Mouse (Mus musculus) testis, adult 2 months (tissue): ENCODE results near the gene Dcaf15. TPM values are rescaled to one million over a fixed set of nuclear protein-coding genes. Genes with fewer than 3 reads are reported as not detected.
A peak's percentile ranks its signal among the peaks of the same experiment; 100 is the strongest.

Experiments used
- H3K27ac ChIP-seq: fragments of 200-500 bp; 2 replicates; pipeline ENCODE4 v1.5.1; 2012; ENCODE audit warnings: low read depth, low read length; ENCODE audit not compliant: control insufficient read depth, insufficient read depth
- H3K27me3 ChIP-seq: fragments of 200-500 bp; 2 replicates; pipeline ENCODE4 v1.6.1; 2012; ENCODE audit warnings: mild to moderate bottlenecking, low read length, moderate library complexity; ENCODE audit not compliant: control insufficient read depth, insufficient read depth
- H3K36me3 ChIP-seq: fragments of 200-500 bp; 2 replicates; pipeline ENCODE4 v1.6.1; 2012; ENCODE audit warnings: mild to moderate bottlenecking, low read length; ENCODE audit not compliant: control insufficient read depth, insufficient read depth
- H3K4me1 ChIP-seq: fragments of 200-500 bp; 2 replicates; pipeline ENCODE4 v1.6.1; 2012; ENCODE audit warnings: low read length; ENCODE audit not compliant: control insufficient read depth, insufficient read depth
- H3K4me3 ChIP-seq: fragments of 200-500 bp; 2 replicates; pipeline ENCODE4 v1.5.1; 2012; ENCODE audit warnings: low read depth, mild to moderate bottlenecking, low read length, moderate library complexity, mixed read lengths; ENCODE audit not compliant: control insufficient read depth
- CTCF ChIP-seq: fragments of 200-500 bp; IDR thresholded peaks from 2 replicates; pipeline ENCODE4 v1.5.1; 2012; ENCODE audit warnings: low read depth, mild to moderate bottlenecking, inconsistent platforms, low read length, moderate library complexity; ENCODE audit not compliant: control insufficient read depth, insufficient read depth, insufficient replicate concordance
- POLR2A ChIP-seq: fragments of 200-500 bp; IDR thresholded peaks from 2 replicates; pipeline ENCODE4 v1.6.1; 2012; ENCODE audit warnings: low read depth, mild to moderate bottlenecking, inconsistent platforms, low read length, moderate library complexity; ENCODE audit not compliant: control insufficient read depth
- polyA plus RNA-seq: library from polyadenylated mRNA; depleted of rRNA; stranded (reverse); fragments of >200 nt; gene quantifications from 2 replicates; pipeline ENCODE4 v1.2.3, GENCODE M21; 2012

Gene Dcaf15
- polyA plus RNA-seq, 1 experiment: 216 TPM

- Histone ChIP-seq H3K4me1 (peaks cover 33% of the 10 kb centered on the region), H3K27ac (no peak overlapping the region), H3K4me3 (no peak overlapping the region), H3K27me3 (no peaks in the 10 kb centered on the region), H3K36me3 (no peaks in the 10 kb centered on the region)
- TF ChIP-seq CTCF (no peak), POLR2A (no peak)
Measured at GRCm38 (mm10) chr8:84071921-84072320, 32.6 kb downstream of the Dcaf15 start.

DNA sequence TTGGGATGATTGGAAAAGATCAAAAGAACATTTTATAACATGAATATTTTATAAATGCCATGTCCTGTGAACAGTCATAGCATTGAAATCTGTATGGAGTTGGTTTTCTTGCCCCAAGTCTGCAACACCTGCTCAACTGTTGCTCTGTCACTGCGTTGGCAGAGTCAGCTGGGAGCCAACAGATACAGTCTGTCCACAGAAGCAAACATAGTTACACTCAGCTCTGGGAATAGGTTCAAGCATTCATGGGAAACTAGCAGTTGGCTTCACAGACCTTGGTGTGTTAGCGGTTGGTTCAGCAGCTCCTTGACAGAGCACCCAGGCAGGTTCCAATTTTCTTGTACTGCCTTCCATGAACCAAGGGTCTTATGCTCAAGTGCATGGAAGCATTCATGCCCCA, 33.9 kb downstream of the Dcaf15 start:
- Histone ChIP-seq H3K36me3 (no peaks in the 10 kb centered on the region), H3K27ac (no peak overlapping the region), H3K4me1 (peaks cover 33% of the 10 kb centered on the region), H3K27me3 (no peaks in the 10 kb centered on the region), H3K4me3 (no peak overlapping the region)
- TF ChIP-seq POLR2A (no peak), CTCF (no peak)

DNA sequence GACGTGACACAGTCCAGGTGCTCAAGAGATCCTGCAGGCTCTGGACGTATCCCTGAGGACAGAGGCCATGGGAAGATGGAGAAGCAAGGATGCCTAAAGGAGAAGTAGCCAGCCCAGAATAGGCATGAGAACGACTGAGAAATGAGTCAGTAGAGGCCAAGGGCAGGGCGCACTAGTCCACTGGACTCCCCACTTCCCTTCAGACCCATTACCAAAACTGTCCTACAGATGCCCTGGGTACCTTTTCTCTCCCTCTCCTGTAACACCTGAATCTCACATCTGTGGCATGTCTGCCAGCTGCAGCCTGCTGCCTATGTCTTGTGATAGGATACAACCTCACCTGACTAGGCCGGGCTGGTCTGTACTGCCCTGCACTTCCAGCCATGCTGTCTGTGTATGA, 34.3 kb downstream of the Dcaf15 start:
- H3K27me3 ChIP-seq: no peaks in the 10 kb centered on the region
- H3K27ac ChIP-seq: no peak overlapping the region; the same call in 1 of the 2 replicates
- H3K4me1 ChIP-seq: peaks cover 33% of the 10 kb centered on the region
- TF ChIP-seq POLR2A (no peak), CTCF (no peak)
- peak overlapping the region; percentile 22; the same call in 1 of the 2 replicates for H3K4me3 ChIP-seq
- H3K36me3 ChIP-seq: no peaks in the 10 kb centered on the region

GRCm38 (mm10) chr8:84069750-84070149, 34.8 kb downstream of the Dcaf15 start:
- Histone ChIP-seq H3K36me3 (no peaks in the 10 kb centered on the region), H3K4me3 (peak overlapping the region; percentile 22; the same call in 1 of the 2 replicates), H3K27me3 (no peaks in the 10 kb centered on the region), H3K27ac (no peak overlapping the region), H3K4me1 (peaks cover 33% of the 10 kb centered on the region)
- TF ChIP-seq CTCF (no peak), POLR2A (no peak)

DNA sequence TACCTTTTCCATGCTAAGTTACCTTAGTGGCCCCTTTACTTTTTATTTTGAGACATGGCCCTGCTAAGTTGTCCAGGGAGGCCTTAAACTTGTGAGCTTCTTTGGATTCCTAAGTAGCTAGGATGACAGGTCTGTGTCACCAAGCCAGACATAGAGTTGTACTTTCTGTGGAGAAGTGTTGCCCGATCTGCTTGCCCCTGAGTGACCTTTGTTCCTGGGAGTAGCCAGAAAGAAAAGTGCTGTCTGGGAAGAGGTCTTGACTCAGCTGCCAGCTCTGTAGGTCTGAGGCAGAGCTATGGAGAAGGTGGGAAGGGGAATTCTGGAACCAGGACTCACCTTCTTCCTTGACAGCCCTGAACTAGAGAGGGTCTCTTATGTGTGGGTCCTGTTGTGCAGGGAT, 35.4 kb downstream of the Dcaf15 start:
- no peak for TF ChIP-seq POLR2A

GRCm38 (mm10) chr8:84068316-84069035, 36.1 kb downstream of the Dcaf15 start:
- H3K27ac ChIP-seq: no peak overlapping the region
- H3K4me3 ChIP-seq: peak overlapping the region; percentile 77
- H3K4me1 ChIP-seq: peaks cover 33% of the 10 kb centered on the region

More for the DNA sequence above, 35.4 kb downstream of the Dcaf15 start:
- no peaks in the 10 kb centered on the region for H3K27me3 ChIP-seq
- H3K27ac ChIP-seq: no peak overlapping the region
- peaks cover 33% of the 10 kb centered on the region for H3K4me1 ChIP-seq
- no peaks in the 10 kb centered on the region for H3K36me3 ChIP-seq
- peak overlapping the region; percentile 77 for H3K4me3 ChIP-seq

GRCm38 (mm10) chr8:84067911-84068310, 36.7 kb downstream of the Dcaf15 start:
- H3K4me1 ChIP-seq: peaks cover 33% of the 10 kb centered on the region
- no peak for TF ChIP-seq POLR2A
- no peak for TF ChIP-seq CTCF
- H3K27ac ChIP-seq: no peak overlapping the region
- H3K4me3 ChIP-seq: peak overlapping the region; percentile 77
- H3K27me3 ChIP-seq: no peaks in the 10 kb centered on the region
- no peaks in the 10 kb centered on the region for H3K36me3 ChIP-seq

More at GRCm38 (mm10) chr8:84068316-84069035, 36.1 kb downstream of the Dcaf15 start:
- no peaks in the 10 kb centered on the region for H3K27me3 ChIP-seq
- no peaks in the 10 kb centered on the region for H3K36me3 ChIP-seq
- TF ChIP-seq CTCF: no peak
- no peak for TF ChIP-seq POLR2A
